ENCODE assay signal across 20 mouse cellular contexts in the genomic region with DNA sequence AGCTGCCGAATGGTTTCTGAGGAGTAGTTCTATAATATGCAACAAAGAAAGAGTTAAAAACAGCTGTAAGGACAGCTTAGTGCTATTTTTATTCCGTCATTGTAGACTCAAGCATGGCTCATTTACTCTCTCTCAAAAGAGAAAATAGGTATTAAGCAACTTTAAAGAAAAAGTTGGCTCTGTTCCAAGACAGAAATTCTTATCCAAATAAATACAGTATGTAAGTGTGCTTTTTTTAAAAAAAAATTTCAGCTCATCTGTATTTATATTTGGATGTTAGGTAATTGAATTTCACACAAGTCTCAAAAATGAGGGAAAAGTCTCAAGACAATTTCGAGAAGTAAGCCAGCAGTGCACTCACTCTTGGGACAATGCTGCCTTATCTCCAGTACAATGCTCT. TPM values are rescaled to one million over a fixed set of nuclear protein-coding genes. Genes with fewer than 3 reads are reported as not detected.
DNase-seq lines count a peak whose midpoint lies in the region; ATAC-seq and TF ChIP-seq lines count a peak whose summit lies in the region.
"Had no signal": no experiment of that assay in that cellular context is flagged by ENCODE, and none has a peak within 500 bp of the region (broad histone marks: within the 10 kb centered on the region; RNA-seq: fewer than 3 reads in every experiment).

No protein-coding gene starts in this region.

- no peaks in the 10 kb centered on the region for H3K79me3 ChIP-seq in C2C12 (ENCODE audit: low read depth)

- no peak overlapping the region for H3ac ChIP-seq in C2C12 (ENCODE audit: control insufficient read depth, insufficient read length, low read depth)

- H3K9me3 ChIP-seq in forebrain, embryonic 12.5 days: no peaks in the 10 kb centered on the region
- H3K9me3 ChIP-seq in forebrain, embryonic 11.5 days (ENCODE audit: control insufficient read depth, low read length): no peaks in the 10 kb centered on the region
- no peaks in the 10 kb centered on the region for H3K9me3 ChIP-seq in limb, embryonic 12.5 days
- H3K9me3 ChIP-seq in limb, embryonic 10.5 days (replicated peaks): no peaks in the 10 kb centered on the region
- no peaks in the 10 kb centered on the region for H3K9me3 ChIP-seq in embryonic facial prominence, embryonic 14.5 days (ENCODE audit: control insufficient read depth, low read length)
- H3K9me3 ChIP-seq: heart, embryonic 12.5 days had no signal

- peaks cover 16% of the 10 kb centered on the region for H3K4me1 ChIP-seq in forebrain, embryonic 12.5 days
- peaks cover 2% of the 10 kb centered on the region; the same call in 1 of the 2 replicates for H3K4me1 ChIP-seq in forebrain, embryonic 11.5 days (replicated peaks; ENCODE audit: control insufficient read depth, insufficient read depth, low read length)
- H3K4me1 ChIP-seq in limb, embryonic 12.5 days (replicated peaks): peaks cover 18% of the 10 kb centered on the region
- H3K4me1 ChIP-seq in limb, embryonic 10.5 days: peaks cover 17% of the 10 kb centered on the region
- H3K4me1 ChIP-seq in embryonic facial prominence, embryonic 14.5 days (ENCODE audit: control insufficient read depth, insufficient read depth, low read length): peaks cover 9% of the 10 kb centered on the region

- no peaks in the 10 kb centered on the region for H3K79me2 ChIP-seq in C2C12 (ENCODE audit: control insufficient read depth, insufficient read depth)

- no peak for TF ChIP-seq CTCF in C2C12 (IDR thresholded peaks at IDR 0.05; ENCODE audit: control insufficient read depth, insufficient read depth, insufficient read length)

- H3K27ac ChIP-seq in forebrain, embryonic 12.5 days: no peak overlapping the region
- no peak overlapping the region for H3K27ac ChIP-seq in forebrain, embryonic 11.5 days (ENCODE audit: low read depth, low read length)
- no peak overlapping the region for H3K27ac ChIP-seq in limb, embryonic 12.5 days
- H3K27ac ChIP-seq in limb, embryonic 10.5 days: no peak overlapping the region
- H3K27ac ChIP-seq in embryonic facial prominence, embryonic 14.5 days (replicated peaks; ENCODE audit: low read depth, low read length): peak overlapping the region; percentile 44; the same call in 1 of the 2 replicates
- H3K27ac ChIP-seq: left cerebral cortex, adult 2 months had no signal

- peak overlapping the region; percentile 94 for H3K4me2 ChIP-seq in forebrain, embryonic 12.5 days
- no peak overlapping the region for H3K4me2 ChIP-seq in forebrain, embryonic 11.5 days (ENCODE audit: low read depth, low read length, severe bottlenecking)
- peak overlapping the region; percentile 90 for H3K4me2 ChIP-seq in limb, embryonic 12.5 days
- peak overlapping the region; percentile 87 for H3K4me2 ChIP-seq in embryonic facial prominence, embryonic 14.5 days (ENCODE audit: low read depth, low read length)
- H3K4me2 ChIP-seq: heart, embryonic 12.5 days; liver, embryonic 11.5 days; midbrain, embryonic 11.5 days had no signal

- DNase-seq in forebrain, embryonic 11.5 days (ENCODE audit: low spot score): no peak
- DNase-seq in limb, embryonic 10.5 days (ENCODE audit: low spot score): no peak
- DNase-seq in embryonic facial prominence, embryonic 14.5 days (ENCODE audit: low spot score): peak; percentile 84
- no peak for DNase-seq in cerebellum, postnatal 4 days (ENCODE audit: low spot score in 2 of 2)
- DNase-seq in spleen, adult 18-20 months: no peak
- DNase-seq: adrenal gland, adult 2 months; B cell, adult 2 months; cerebellum, adult 2 months; gastrocnemius, postnatal 25 days; heart, postnatal 4 days; kidney, postnatal 10 days had no signal

- H3K36me3 ChIP-seq in forebrain, embryonic 12.5 days (replicated peaks): no peaks in the 10 kb centered on the region
- no peaks in the 10 kb centered on the region for H3K36me3 ChIP-seq in forebrain, embryonic 11.5 days (ENCODE audit: control insufficient read depth, insufficient read depth, low read length)
- H3K36me3 ChIP-seq in limb, embryonic 12.5 days: no peaks in the 10 kb centered on the region
- H3K36me3 ChIP-seq in limb, embryonic 10.5 days: no peaks in the 10 kb centered on the region
- H3K36me3 ChIP-seq in C2C12 (ENCODE audit: control insufficient read depth, insufficient read depth): no peaks in the 10 kb centered on the region
- no peaks in the 10 kb centered on the region for H3K36me3 ChIP-seq in embryonic facial prominence, embryonic 14.5 days (ENCODE audit: control insufficient read depth, insufficient read depth, low read length)
- H3K36me3 ChIP-seq: heart, embryonic 12.5 days had no signal

- H3K9ac ChIP-seq in forebrain, embryonic 12.5 days: no peak overlapping the region
- no peak overlapping the region for H3K9ac ChIP-seq in forebrain, embryonic 11.5 days (ENCODE audit: low read length)
- H3K9ac ChIP-seq in limb, embryonic 12.5 days (replicated peaks): no peak overlapping the region
- no peak overlapping the region; the same call in none of the 2 replicates for H3K9ac ChIP-seq in embryonic facial prominence, embryonic 14.5 days (ENCODE audit: low read depth, low read length)
- H3K9ac ChIP-seq: heart, embryonic 12.5 days had no signal

- peak; percentile 21; the same call in 1 of the 2 replicates for ATAC-seq in forebrain, embryonic 12.5 days (ENCODE audit: low FRiP score)
- no peak for ATAC-seq in forebrain, embryonic 11.5 days (replicated peaks; ENCODE audit: low FRiP score)
- no peak for ATAC-seq in limb, embryonic 12.5 days (ENCODE audit: insufficient number of reproducible peaks, insufficient read depth, low FRiP score, low TSS enrichment, low read depth)
- no peak for ATAC-seq in embryonic facial prominence, embryonic 14.5 days (ENCODE audit: low read depth)
- ATAC-seq: intestine, embryonic 16.5 days had no signal

- 17% methylated on average over 3 of the region's 3 CpGs for WGBS in forebrain, embryonic 12.5 days
- WGBS in forebrain, embryonic 11.5 days: 27% methylated on average over 3 of the region's 3 CpGs
- 50% methylated on average over 3 of the region's 3 CpGs for WGBS in limb, embryonic 12.5 days
- WGBS in limb, embryonic 10.5 days: 80% methylated on average over 3 of the region's 3 CpGs
- WGBS in embryonic facial prominence, embryonic 14.5 days: 9% methylated on average over 3 of the region's 3 CpGs

- H3K4me3 ChIP-seq in forebrain, embryonic 12.5 days (replicated peaks): no peak overlapping the region
- no peak overlapping the region for H3K4me3 ChIP-seq in forebrain, embryonic 11.5 days (ENCODE audit: low read depth, low read length)
- H3K4me3 ChIP-seq in limb, embryonic 12.5 days (replicated peaks): peak overlapping the region; percentile 52
- H3K4me3 ChIP-seq in limb, embryonic 10.5 days: no peak overlapping the region
- H3K4me3 ChIP-seq in C2C12 (ENCODE audit: insufficient read depth, poor library complexity, severe bottlenecking): no peak overlapping the region
- H3K4me3 ChIP-seq in embryonic facial prominence, embryonic 14.5 days (ENCODE audit: low read depth, low read length): peak overlapping the region; percentile 60
- H3K4me3 ChIP-seq: heart, embryonic 12.5 days; left cerebral cortex, adult 2 months; myocyte had no signal

- H3K27me3 ChIP-seq in forebrain, embryonic 12.5 days: peaks cover 45% of the 10 kb centered on the region
- peaks cover 30% of the 10 kb centered on the region for H3K27me3 ChIP-seq in forebrain, embryonic 11.5 days (ENCODE audit: control insufficient read depth, insufficient read depth, low read length)
- peaks cover 50% of the 10 kb centered on the region for H3K27me3 ChIP-seq in limb, embryonic 12.5 days
- H3K27me3 ChIP-seq in limb, embryonic 10.5 days (ENCODE audit: low read depth, poor library complexity, severe bottlenecking): peaks cover 72% of the 10 kb centered on the region
- no peaks in the 10 kb centered on the region for H3K27me3 ChIP-seq in C2C12 (ENCODE audit: control insufficient read depth, insufficient read depth, insufficient read length)
- peaks cover 27% of the 10 kb centered on the region for H3K27me3 ChIP-seq in embryonic facial prominence, embryonic 14.5 days (replicated peaks; ENCODE audit: control insufficient read depth, insufficient read depth, low read length)

TF ChIP-seq in C2C12, 6 proteins besides CTCF, POLR2A, EP300 and RAD21:
- no peak for TF ChIP-seq MYOG (IDR thresholded peaks at IDR 0.05; ENCODE audit: control insufficient read depth, extremely low read depth, insufficient read length)
- TF ChIP-seq FOSL1 (IDR thresholded peaks at IDR 0.05; ENCODE audit: insufficient read depth, low read length, poor library complexity, severe bottlenecking): no peak
- TF ChIP-seq CEBPB (IDR thresholded peaks at IDR 0.05; ENCODE audit: low read depth): peak; percentile 42
- no peak for TF ChIP-seq MAX (IDR thresholded peaks at IDR 0.05)

RNA-seq across cellular contexts. Expression of a gene that starts 2.4 kb away (rescaled TPM):
- 2.8 and 3.4 TPM in 2 replicates for polyA plus RNA-seq in forebrain, embryonic 12.5 days (2016; fragmentation: Nextera tagmentation; extraction: Ambion mirVana)
- polyA plus RNA-seq in forebrain, embryonic 11.5 days (2014; fragmentation: Nextera tagmentation; extraction: Ambion mirVana): 2.6 and 3.1 TPM in 2 replicates
- 5.4 and 7.5 TPM in 2 replicates for polyA plus RNA-seq in limb, embryonic 12.5 days (2016; fragmentation: Nextera tagmentation; extraction: Ambion mirVana)
- 0.39 and 0.71 TPM in 2 replicates for polyA plus RNA-seq in limb, embryonic 10.5 days (2016; fragmentation: Nextera tagmentation; extraction: Ambion mirVana)
- 0.04 TPM for polyA plus RNA-seq in C2C12 (2012; fragmentation: generic; extraction: Trizol)
- polyA plus RNA-seq in embryonic facial prominence, embryonic 14.5 days (2014; fragmentation: Nextera tagmentation; extraction: Ambion mirVana): 11.1 and 11.5 TPM in 2 replicates

Comparison
In these comparisons a context has a peak if more than half of its experiments do, and no peak if none do; other contexts are left out.
1. H3K4me3 ChIP-seq: peak in limb, embryonic 12.5 days (single experiment) and embryonic facial prominence, embryonic 14.5 days (single experiment); none in forebrain, embryonic 12.5 days (single experiment), forebrain, embryonic 11.5 days (single experiment), limb, embryonic 10.5 days (single experiment) and C2C12 (single experiment).